Mouse (Mus musculus) thymus, adult 2 months (tissue): ENCODE measurements around the gene Cradd.

Experiments
- CTCF ChIP-seq: fragments of 200-500 bp; IDR thresholded peaks from 2 replicates; pipeline ENCODE4 v1.5.1; 2012; ENCODE audit warnings: mild to moderate bottlenecking, control low read depth, low read length, moderate library complexity, borderline replicate concordance; ENCODE audit not compliant: control insufficient read depth, poor library complexity, insufficient read depth; ENCODE audit errors: extremely low read depth
- POLR2A ChIP-seq: fragments of 200-500 bp; IDR thresholded peaks from 2 replicates; pipeline ENCODE4 v1.6.1; 2012; ENCODE audit warnings: mild to moderate bottlenecking, low read length, control low read depth, moderate library complexity; ENCODE audit not compliant: control insufficient read depth, poor library complexity, insufficient read depth; ENCODE audit errors: extremely low read depth

DNA sequence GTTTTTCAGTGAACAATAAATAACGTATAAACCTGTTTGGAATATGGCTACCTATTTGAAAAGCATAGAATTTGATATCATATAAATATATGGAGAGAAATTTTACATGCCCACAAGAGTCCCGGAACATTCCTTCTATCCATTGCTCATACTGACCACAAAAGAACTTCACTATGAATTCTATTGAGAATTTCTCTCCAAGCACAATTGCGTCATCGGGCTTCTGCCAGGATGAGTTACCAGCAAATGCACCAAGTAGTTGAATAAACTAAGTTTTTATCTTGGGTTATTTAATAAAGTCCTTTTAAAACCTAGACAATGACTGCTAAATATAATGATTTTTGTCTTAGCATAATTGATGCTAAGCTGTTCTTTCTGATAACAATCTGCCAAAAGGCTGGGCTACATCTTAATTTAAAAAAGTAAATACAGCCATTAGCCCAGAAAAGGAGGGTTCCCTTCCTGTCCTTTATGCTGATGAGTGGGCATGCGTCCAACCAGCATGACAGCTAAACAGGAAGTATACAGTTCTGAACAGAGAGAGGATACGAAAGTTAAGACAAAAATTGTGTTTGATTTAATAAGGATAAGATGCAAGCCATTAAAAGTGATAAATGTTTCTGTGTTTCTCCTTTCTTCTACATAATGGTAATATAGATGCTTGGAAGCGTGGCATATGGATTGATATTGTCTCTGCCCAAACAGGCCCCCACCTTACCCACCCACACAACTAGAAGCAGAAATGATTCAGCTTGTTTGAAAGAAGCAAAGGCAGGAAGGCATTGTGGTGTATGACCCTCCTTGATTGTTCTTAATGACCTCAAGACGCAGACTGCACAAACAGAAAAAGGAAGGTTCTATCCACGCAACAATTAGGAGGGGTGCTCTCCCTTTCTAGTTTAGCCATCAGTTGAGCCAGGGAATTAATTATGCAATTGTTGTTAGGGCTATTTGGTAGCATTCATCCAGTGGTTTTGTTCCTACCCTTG lies 6.7 kb upstream of the Cradd start:
- no peak for TF ChIP-seq POLR2A
- TF ChIP-seq CTCF: no peak
